Mouse (Mus musculus) G1E (cell line): ENCODE data around the gene Pcdh8.

Source experiments
- CTCF ChIP-seq: IDR thresholded peaks from 2 replicates; pipeline ENCODE4 v1.5.1; 2012; ENCODE audit warnings: low read depth, low read length, inconsistent platforms, mixed read lengths
- GATA1 ChIP-seq: IDR thresholded peaks from 2 replicates; pipeline ENCODE4 v1.6.1; 2012; ENCODE audit warnings: borderline replicate concordance, low read length, inconsistent platforms, mixed read lengths
- TAL1 ChIP-seq: conservative IDR thresholded peaks from 2 replicates; pipeline ENCODE4 v1.6.1; 2012; ENCODE audit warnings: low read depth, low read length, inconsistent platforms, mixed read lengths

DNA sequence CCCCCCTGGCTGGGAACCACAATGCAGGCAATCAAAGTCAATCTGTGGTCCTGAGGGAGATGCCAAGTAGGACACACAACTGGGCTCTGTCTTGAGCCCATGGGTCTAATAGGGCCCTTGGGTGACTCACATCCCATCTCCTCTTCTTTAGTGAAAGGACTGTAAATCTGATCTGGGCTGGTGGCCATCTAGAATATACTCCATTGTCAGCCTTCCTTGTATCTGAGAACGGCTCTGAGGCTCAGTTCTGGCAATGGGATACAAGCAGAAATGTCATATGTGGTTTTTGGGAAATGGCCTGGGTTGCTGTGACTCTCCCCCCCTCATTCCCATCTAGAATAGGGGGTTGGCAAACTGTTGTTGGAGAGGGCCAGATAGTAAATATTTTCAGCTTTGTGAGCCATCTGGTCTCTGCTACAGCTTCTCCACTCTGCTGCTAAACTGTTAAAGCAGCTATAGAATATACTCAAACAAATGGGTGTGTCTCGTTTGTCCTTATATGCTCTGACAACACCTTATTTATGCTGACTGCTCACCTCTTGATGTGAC, 17.6 kb upstream of the Pcdh8 start:
- TF ChIP-seq GATA1: no peak
- TF ChIP-seq CTCF: no peak
- TF ChIP-seq TAL1: no peak
